Mouse (Mus musculus) liver, postnatal 0 days (tissue): Measurements from ENCODE around the gene Krtap4-16.

Source experiments
- CTCF ChIP-seq: sonication (generic); IDR thresholded peaks from 2 replicates; pipeline ENCODE4 v1.5.1; 2016; ENCODE audit warnings: antibody characterized with exemption, low read depth
- EP300 ChIP-seq: IDR thresholded peaks from 2 replicates; pipeline ENCODE4 v1.6.1; 2016; ENCODE audit warnings: antibody characterized with exemption, low read depth, mild to moderate bottlenecking

- TF ChIP-seq EP300 (no peak), CTCF (no peak)
Observed at GRCm38 (mm10) chr11:99857617-99858016, 6.2 kb upstream of the Krtap4-16 start, which contains the start of gene Gm11568.
